Mouse (Mus musculus) liver, embryonic 15.5 days (tissue): ENCODE measurements around the gene Pde4dip. TPM values are rescaled to one million over a fixed set of nuclear protein-coding genes. Genes with fewer than 3 reads are reported as not detected.
A peak's percentile ranks its signal among the peaks of the same experiment; 100 is the strongest.

Experiments used
- ATAC-seq: fragments of 200-750 bp; cut with Nextera tagmentation; 2 replicates; pipeline ENCODE4 v1.8.0; 2017; ENCODE audit warnings: moderate number of reproducible peaks, mild to moderate bottlenecking, moderate library complexity; ENCODE audit not compliant: insufficient read depth
- H3K27ac ChIP-seq: fragments of 300-500 bp; sonication (generic); replicated peaks from 2 replicates; pipeline ENCODE4 v1.5.1; 2015; ENCODE audit warnings: mild to moderate bottlenecking, inconsistent platforms
- H3K27me3 ChIP-seq: fragments of 300-500 bp; sonication (generic); 2 replicates; pipeline ENCODE4 v1.6.1; 2015; ENCODE audit warnings: mild to moderate bottlenecking, inconsistent platforms
- H3K36me3 ChIP-seq: fragments of 300-500 bp; sonication (generic); replicated peaks from 2 replicates; pipeline ENCODE4 v1.6.1; 2015; ENCODE audit warnings: moderate library complexity, mild to moderate bottlenecking, inconsistent platforms
- H3K4me1 ChIP-seq: fragments of 300-500 bp; sonication (generic); replicated peaks from 2 replicates; pipeline ENCODE4 v1.6.1; 2015; ENCODE audit warnings: inconsistent platforms
- H3K4me2 ChIP-seq: fragments of 300-500 bp; sonication (generic); 2 replicates; pipeline ENCODE4 v1.6.1; 2015; ENCODE audit warnings: moderate library complexity, mild to moderate bottlenecking, inconsistent platforms
- H3K4me3 ChIP-seq: fragments of 300-500 bp; sonication (generic); replicated peaks from 2 replicates; pipeline ENCODE4 v1.5.1; 2015; ENCODE audit warnings: mild to moderate bottlenecking, inconsistent platforms
- H3K9ac ChIP-seq: fragments of 300-500 bp; sonication (generic); 2 replicates; pipeline ENCODE4 v1.6.1; 2015; ENCODE audit warnings: moderate library complexity, mild to moderate bottlenecking, inconsistent platforms
- H3K9me3 ChIP-seq: fragments of 300-500 bp; sonication (generic); replicated peaks from 2 replicates; pipeline ENCODE4 v1.6.1; 2016; ENCODE audit warnings: inconsistent platforms
- WGBS: fragments of 180-500 bp; shearing (Covaris S2); methylation state at CpG from one replicate; pipeline ENCODE4 v1.1.7; 2015; ENCODE audit warnings: mixed read lengths; ENCODE audit not compliant: insufficient replicate concordance; 5-methylcytosine and 5-hydroxymethylcytosine counted together
- polyA plus RNA-seq: library from polyadenylated mRNA; unstranded; fragments of >200 nt; fragmentation: Nextera tagmentation; extraction: Ambion mirVana; gene quantifications from 2 replicates; pipeline ENCODE4 v1.2.1, GENCODE M21; 2015

Pde4dip gene
- polyA plus RNA-seq, 1 experiment from 2014 or later = 9.6 TPM

- peaks cover 16% of the 10 kb centered on the region for H3K4me1 ChIP-seq
- no peaks in the 10 kb centered on the region for H3K9me3 ChIP-seq
- H3K4me2 ChIP-seq = no peak overlapping the region
- H3K4me3 ChIP-seq = no peak overlapping the region
- no peak overlapping the region for H3K9ac ChIP-seq
- no peaks in the 10 kb centered on the region for H3K27me3 ChIP-seq
- no peak for ATAC-seq
- 58% methylated on average over 3 of the region's 3 CpGs for WGBS
- H3K27ac ChIP-seq = no peak overlapping the region
- H3K36me3 ChIP-seq = no peaks in the 10 kb centered on the region
These were observed 9.9 kb upstream of the Pde4dip start for GRCm38 (mm10) chr3:97898381-97898780.

GRCm38 (mm10) chr3:97894695-97895094 lies 6.2 kb upstream of the Pde4dip start:
- no peaks in the 10 kb centered on the region for H3K9me3 ChIP-seq
- H3K27ac ChIP-seq = no peak overlapping the region
- H3K36me3 ChIP-seq = no peaks in the 10 kb centered on the region
- no peak for ATAC-seq
- no peak overlapping the region for H3K4me2 ChIP-seq
- peaks cover 18% of the 10 kb centered on the region for H3K27me3 ChIP-seq
- H3K4me3 ChIP-seq = no peak overlapping the region
- WGBS = 37% methylated on average over 6 of the region's 6 CpGs
- H3K9ac ChIP-seq = no peak overlapping the region
- no peaks in the 10 kb centered on the region for H3K4me1 ChIP-seq

- Histone ChIP-seq H3K4me2 (no peak overlapping the region), H3K27me3 (peaks cover 53% of the 10 kb centered on the region), H3K9me3 (no peaks in the 10 kb centered on the region), H3K4me3 (no peak overlapping the region), H3K27ac (no peak overlapping the region), H3K4me1 (no peaks in the 10 kb centered on the region), H3K36me3 (no peaks in the 10 kb centered on the region), H3K9ac (no peak overlapping the region)
- WGBS = 23% methylated on average over 6 of the region's 6 CpGs
- no peak for ATAC-seq
These were observed 1.7 kb upstream of the Pde4dip start for GRCm38 (mm10) chr3:97890205-97890604.

DNA sequence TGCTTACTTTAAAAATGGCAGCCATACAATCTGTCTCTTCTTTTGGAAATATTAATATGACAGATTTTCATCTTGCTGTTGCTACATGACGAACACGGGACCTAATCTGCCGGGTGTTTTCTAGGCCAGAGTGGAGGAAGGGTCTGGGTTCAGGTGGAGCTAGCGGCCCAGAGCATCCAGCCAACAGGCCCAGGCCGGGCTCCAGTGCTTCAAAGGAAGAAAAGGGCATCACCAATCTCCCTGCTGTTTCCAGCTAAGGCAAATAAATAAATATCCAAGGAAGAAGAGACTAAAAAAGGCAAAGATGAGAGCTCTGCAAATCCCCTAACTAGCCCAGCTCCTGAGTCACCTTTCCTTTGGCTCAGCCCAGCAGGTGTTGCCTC lies 731 bp downstream of the Pde4dip start:
- Histone ChIP-seq H3K9me3 (no peaks in the 10 kb centered on the region), H3K4me3 (no peak overlapping the region), H3K27me3 (peaks cover 53% of the 10 kb centered on the region), H3K4me1 (no peaks in the 10 kb centered on the region), H3K9ac (no peak overlapping the region), H3K36me3 (no peaks in the 10 kb centered on the region), H3K4me2 (no peak overlapping the region), H3K27ac (no peak overlapping the region)
- 40% methylated on average over 5 of the region's 5 CpGs for WGBS
- no peak for ATAC-seq

DNA sequence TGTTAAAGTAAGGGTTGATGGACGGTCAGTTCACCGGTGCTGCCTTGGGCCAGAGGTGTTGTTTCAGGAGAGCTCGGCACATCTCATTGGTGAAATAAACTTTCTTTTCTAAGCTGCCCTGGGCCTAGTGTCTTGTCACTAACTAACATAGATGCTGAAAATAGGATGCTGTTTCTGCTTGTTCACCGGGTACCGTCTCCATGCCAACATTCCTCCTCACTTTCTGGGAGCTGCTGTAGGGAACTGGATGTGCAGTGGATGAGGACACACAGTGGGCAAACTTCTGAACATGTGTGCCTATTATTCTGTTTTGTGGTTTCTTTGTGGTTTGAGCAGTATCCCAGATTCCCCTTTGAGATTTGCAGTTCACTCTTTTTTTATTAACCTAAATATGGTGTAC lies 6.9 kb downstream of the Pde4dip start:
- Histone ChIP-seq H3K4me1 (no peaks in the 10 kb centered on the region), H3K9ac (no peak overlapping the region), H3K9me3 (no peaks in the 10 kb centered on the region), H3K4me3 (no peak overlapping the region), H3K36me3 (no peaks in the 10 kb centered on the region), H3K4me2 (no peak overlapping the region), H3K27me3 (peaks cover 8% of the 10 kb centered on the region; the same call in 1 of the 2 replicates), H3K27ac (no peak overlapping the region)
- no peak for ATAC-seq
- WGBS = 77% methylated on average over 5 of the region's 5 CpGs

- no peaks in the 10 kb centered on the region for H3K36me3 ChIP-seq
- H3K4me2 ChIP-seq = no peak overlapping the region
- no peak overlapping the region for H3K27ac ChIP-seq
- no peak for ATAC-seq
- H3K27me3 ChIP-seq = no peaks in the 10 kb centered on the region
- H3K4me3 ChIP-seq = no peak overlapping the region
- H3K4me1 ChIP-seq = no peaks in the 10 kb centered on the region
- no peaks in the 10 kb centered on the region for H3K9me3 ChIP-seq
- H3K9ac ChIP-seq = no peak overlapping the region
- WGBS = 9% methylated on average over 5 of the region's 5 CpGs
These were observed 9.3 kb downstream of the Pde4dip start for GRCm38 (mm10) chr3:97879222-97879621.

GRCm38 (mm10) chr3:97876259-97876658 lies 12.2 kb downstream of the Pde4dip start:
- no peak overlapping the region for H3K27ac ChIP-seq
- 21% methylated on average over 8 of the region's 8 CpGs for WGBS
- H3K4me2 ChIP-seq = no peak overlapping the region
- H3K27me3 ChIP-seq = no peaks in the 10 kb centered on the region
- H3K4me3 ChIP-seq = no peak overlapping the region
- ATAC-seq = no peak
- no peaks in the 10 kb centered on the region for H3K4me1 ChIP-seq
- no peaks in the 10 kb centered on the region for H3K36me3 ChIP-seq
- no peak overlapping the region for H3K9ac ChIP-seq
- H3K9me3 ChIP-seq = no peaks in the 10 kb centered on the region

DNA sequence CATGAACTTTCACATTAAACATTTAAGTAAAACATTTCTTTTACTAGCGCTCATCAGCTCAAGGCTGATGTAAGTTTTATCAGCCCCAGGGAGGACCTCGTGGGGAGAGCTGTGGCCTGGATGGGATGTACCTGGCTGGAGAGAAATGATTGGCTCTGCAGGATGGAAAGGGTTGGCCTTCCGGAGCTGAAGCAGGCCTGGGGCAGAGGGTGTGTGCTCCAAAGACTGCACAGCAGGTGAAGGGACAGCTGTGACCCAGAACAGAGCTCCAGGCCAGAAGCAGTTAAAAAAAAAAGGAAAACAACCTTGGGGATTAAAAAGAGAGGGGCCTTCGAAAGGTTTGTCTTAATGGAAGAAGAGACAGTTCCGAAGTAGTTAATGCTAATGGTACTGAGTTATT lies 13.7 kb downstream of the Pde4dip start:
- no peaks in the 10 kb centered on the region for H3K36me3 ChIP-seq
- no peaks in the 10 kb centered on the region for H3K9me3 ChIP-seq
- H3K4me3 ChIP-seq = no peak overlapping the region
- H3K4me1 ChIP-seq = no peaks in the 10 kb centered on the region
- no peak for ATAC-seq
- H3K4me2 ChIP-seq = no peak overlapping the region
- 44% methylated on average over 5 of the region's 5 CpGs for WGBS
- H3K27me3 ChIP-seq = 0 out of 2 replicates have a peak, but pooled peaks cover under 1% of the 10 kb centered on the region
- no peak overlapping the region for H3K27ac ChIP-seq
- no peak overlapping the region for H3K9ac ChIP-seq

DNA sequence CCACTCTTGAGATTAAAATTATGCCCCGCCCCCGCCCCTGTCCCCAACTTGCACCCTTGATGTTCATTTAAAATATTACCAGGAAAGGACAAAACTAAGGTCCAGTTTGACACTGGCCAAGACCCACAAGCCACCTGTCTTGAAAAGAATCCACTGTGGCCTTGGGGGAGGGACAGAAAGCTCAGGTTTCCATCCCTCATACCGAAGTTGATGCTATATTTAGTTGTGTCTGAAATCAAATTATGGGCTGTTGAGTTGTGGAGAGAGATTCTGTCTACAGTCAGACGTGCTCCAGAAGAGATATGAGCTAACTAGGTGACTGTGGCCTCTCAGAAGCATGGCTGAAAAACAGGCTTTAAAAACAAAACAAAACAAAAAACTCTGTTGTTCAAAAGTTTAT lies 18.8 kb downstream of the Pde4dip start:
- no peak overlapping the region for H3K9ac ChIP-seq
- H3K4me2 ChIP-seq = no peak overlapping the region
- 46% methylated on average over 4 of the region's 4 CpGs for WGBS
- no peak for ATAC-seq
- no peaks in the 10 kb centered on the region for H3K9me3 ChIP-seq
- peaks cover 13% of the 10 kb centered on the region; the same call in 1 of the 2 replicates for H3K4me1 ChIP-seq
- H3K27ac ChIP-seq = no peak overlapping the region
- peaks cover 37% of the 10 kb centered on the region for H3K27me3 ChIP-seq
- no peak overlapping the region for H3K4me3 ChIP-seq
- H3K36me3 ChIP-seq = no peaks in the 10 kb centered on the region

- Histone ChIP-seq H3K9ac (no peak overlapping the region), H3K36me3 (no peaks in the 10 kb centered on the region), H3K4me3 (no peak overlapping the region), H3K4me1 (peaks cover 13% of the 10 kb centered on the region; the same call in 1 of the 2 replicates), H3K27me3 (peaks cover 37% of the 10 kb centered on the region), H3K4me2 (no peak overlapping the region), H3K27ac (no peak overlapping the region), H3K9me3 (no peaks in the 10 kb centered on the region)
- 39% methylated on average over 5 of the region's 5 CpGs for WGBS
- no peak for ATAC-seq
These were observed 19.8 kb downstream of the Pde4dip start for GRCm38 (mm10) chr3:97868733-97869132.

DNA sequence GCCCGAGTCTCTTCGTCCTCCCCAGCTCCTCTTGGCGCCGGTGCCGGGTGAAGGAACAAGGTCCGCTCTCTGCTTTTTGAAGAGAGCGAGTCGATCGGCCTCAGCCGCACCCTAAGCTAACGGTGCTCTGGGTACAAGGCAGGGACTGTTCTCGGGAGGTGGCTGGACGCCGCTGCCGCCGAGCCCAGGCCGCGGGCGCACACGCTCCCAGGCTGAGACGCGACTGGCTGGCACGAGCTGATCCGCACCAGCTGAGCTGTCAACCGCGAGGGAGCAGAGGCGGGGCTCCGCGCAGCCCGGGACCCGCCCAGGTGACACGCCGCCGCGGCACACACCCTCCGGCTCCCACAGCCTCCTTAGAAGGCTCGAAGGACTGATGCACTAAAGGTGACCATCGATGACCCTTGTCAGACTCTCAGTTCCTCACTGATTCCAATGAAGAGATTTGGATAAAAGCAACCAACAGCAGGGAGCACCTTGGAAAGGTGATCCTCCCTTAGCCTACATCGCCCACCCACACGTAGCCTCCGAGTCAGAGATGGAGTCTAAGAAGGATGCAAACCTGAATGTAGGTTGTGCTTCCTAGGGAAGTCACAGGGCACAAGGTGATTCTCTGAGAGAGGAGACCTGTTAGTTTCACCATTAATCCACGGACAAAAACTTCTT lies 20.4 kb downstream of the Pde4dip start:
- peak overlapping the region; percentile 54 for H3K4me3 ChIP-seq
- H3K36me3 ChIP-seq = no peaks in the 10 kb centered on the region
- H3K9ac ChIP-seq = peak overlapping the region; percentile 46; the same call in 1 of the 2 replicates
- peaks cover 37% of the 10 kb centered on the region for H3K27me3 ChIP-seq
- peak; percentile 78 for ATAC-seq
- peak overlapping the region; percentile 63 for H3K4me2 ChIP-seq
- peaks cover 13% of the 10 kb centered on the region; the same call in 1 of the 2 replicates for H3K4me1 ChIP-seq
- WGBS = 4% methylated on average over 42 of the region's 42 CpGs
- H3K27ac ChIP-seq = no peak overlapping the region
- H3K9me3 ChIP-seq = no peaks in the 10 kb centered on the region
